Mouse (Mus musculus) activated CD4-positive, CD25-positive, alpha-beta regulatory T cell, adult 4 months (primary cell): ENCODE results near the gene Jade2. TPM values are rescaled to one million over a fixed set of nuclear protein-coding genes. Genes with fewer than 3 reads are reported as not detected.

ENCODE experiments used
- ATAC-seq: one replicate; pipeline ENCODE4 v1.8.0; 2017
- polyA plus RNA-seq, 2 experiments: library from polyadenylated mRNA; unstranded; fragments of 100-300 nt; shearing (Covaris generic); gene quantifications; one replicate each; pipeline ENCODE4 v1.2.1; 2017

Gene Jade2
- polyA plus RNA-seq: 10 to 100 TPM; 13.5 to 17.6 TPM

GRCm38 (mm10) chr11:51857081-51857671, at the start of gene Jade2:
Gene Jade2 (minus strand): TSS chr11:51857653.
- peak; percentile 12 for ATAC-seq

- ATAC-seq: no peak
These were observed 46.8 kb upstream of the Jade2 start for GRCm38 (mm10) chr11:51904224-51904623.

- ATAC-seq: no peak
These were observed 42.2 kb upstream of the Jade2 start for GRCm38 (mm10) chr11:51899691-51900090.

- no peak for ATAC-seq
These were observed 41.0 kb upstream of the Jade2 start for GRCm38 (mm10) chr11:51898326-51899080.

- no peak for ATAC-seq
These were observed 39.9 kb upstream of the Jade2 start for GRCm38 (mm10) chr11:51897311-51897710.

GRCm38 (mm10) chr11:51896012-51896411, 38.6 kb upstream of the Jade2 start:
- no peak for ATAC-seq

GRCm38 (mm10) chr11:51885681-51886080, 28.2 kb upstream of the Jade2 start:
- no peak for ATAC-seq

GRCm38 (mm10) chr11:51884092-51884491, 26.6 kb upstream of the Jade2 start:
- no peak for ATAC-seq

- ATAC-seq: peak; percentile 98
These were observed 26.2 kb upstream of the Jade2 start for GRCm38 (mm10) chr11:51883670-51884069.

GRCm38 (mm10) chr11:51881776-51882175, 24.3 kb upstream of the Jade2 start:
- ATAC-seq: no peak

- no peak for ATAC-seq
These were observed 23.7 kb upstream of the Jade2 start for GRCm38 (mm10) chr11:51881041-51881730.

- no peak for ATAC-seq
These were observed 19.5 kb upstream of the Jade2 start for GRCm38 (mm10) chr11:51876943-51877344.

- no peak for ATAC-seq
These were observed 18.3 kb upstream of the Jade2 start for GRCm38 (mm10) chr11:51875792-51876195.

GRCm38 (mm10) chr11:51875086-51875485, 17.6 kb upstream of the Jade2 start:
- ATAC-seq: no peak

- peak; percentile 32 for ATAC-seq
These were observed 17.0 kb upstream of the Jade2 start for GRCm38 (mm10) chr11:51874266-51875036.

- ATAC-seq: no peak
These were observed 15.7 kb upstream of the Jade2 start for GRCm38 (mm10) chr11:51873141-51873540.

- ATAC-seq: no peak
These were observed 9.8 kb upstream of the Jade2 start for GRCm38 (mm10) chr11:51867261-51867660.

- ATAC-seq: no peak
These were observed 8.6 kb upstream of the Jade2 start for GRCm38 (mm10) chr11:51866020-51866419.

- ATAC-seq: no peak
These were observed 3.2 kb upstream of the Jade2 start for GRCm38 (mm10) chr11:51860666-51861065.

- no peak for ATAC-seq
These were observed 2.1 kb upstream of the Jade2 start for GRCm38 (mm10) chr11:51859561-51859960.

GRCm38 (mm10) chr11:51858528-51859051, 1.1 kb upstream of the Jade2 start:
- peak; percentile 33 for ATAC-seq

GRCm38 (mm10) chr11:51857818-51858527, 520 bp upstream of the Jade2 start:
- ATAC-seq: peak; percentile 38
